Mouse (Mus musculus): ENCODE results near the gene Gtf3a. TPM values are rescaled to one million over a fixed set of nuclear protein-coding genes. Genes with fewer than 3 reads are reported as not detected.
A peak's percentile ranks its signal among the peaks of the same experiment; 100 is the strongest.
"Not testable (repeated sequence)": the region's sequence is repeated elsewhere in the genome, so short reads cannot be mapped to it uniquely, and the experiment has no call there.

Gtf3a gene
- total RNA-seq (2017) = 144 and 155 TPM in 2 replicates

GRCm38 (mm10) chr5:146948508-146949088 is at the start of gene Gtf3a:
Gtf3a (plus strand) TSS chr5:146948657.
- ATAC-seq (replicated peaks in 1 of 2; ENCODE audit: insufficient read depth in 1 of 2, low FRiP score in 2 of 2, low TSS enrichment in 1 of 2, low read depth in 1 of 2, poor library complexity in 2 of 2, severe bottlenecking in 2 of 2) = peak; percentile 77 to 89

DNA sequence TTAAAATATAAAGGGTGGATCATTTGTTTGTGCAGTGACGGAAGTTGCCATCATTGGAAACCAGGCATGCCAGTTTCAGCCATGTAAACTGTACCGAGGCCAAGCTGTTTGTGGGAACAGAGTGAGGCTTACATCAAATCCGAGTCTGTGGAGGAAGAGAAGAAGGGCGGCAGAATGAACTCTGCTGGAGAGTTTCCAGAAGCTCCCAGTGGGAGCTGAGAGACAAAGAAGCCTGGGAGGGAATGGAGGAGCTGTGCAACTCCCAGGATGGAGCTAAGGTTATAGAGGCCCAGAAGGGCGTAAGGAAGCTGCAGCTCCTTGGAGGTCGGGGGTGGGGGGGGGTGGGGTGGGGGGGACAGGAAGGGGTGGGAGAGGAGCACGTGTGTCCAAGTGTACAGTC is 48.1 kb upstream of the Gtf3a start:
- no peak for ATAC-seq (replicated peaks in 1 of 2; ENCODE audit: insufficient read depth in 1 of 2, low FRiP score in 2 of 2, low TSS enrichment in 1 of 2, low read depth in 1 of 2, poor library complexity in 2 of 2, severe bottlenecking in 2 of 2)

- ATAC-seq (replicated peaks in 1 of 2; ENCODE audit: insufficient read depth in 1 of 2, low FRiP score in 2 of 2, low TSS enrichment in 1 of 2, low read depth in 1 of 2, poor library complexity in 2 of 2, severe bottlenecking in 2 of 2) = no peak
Measured at GRCm38 (mm10) chr5:146901501-146901900, 47.0 kb upstream of the Gtf3a start.

GRCm38 (mm10) chr5:146904404-146904803 is 44.1 kb upstream of the Gtf3a start:
- peak; percentile 55 to 72; a peak in 3 of 4 replicates for ATAC-seq (replicated peaks in 1 of 2; ENCODE audit: insufficient read depth in 1 of 2, low FRiP score in 2 of 2, low TSS enrichment in 1 of 2, low read depth in 1 of 2, poor library complexity in 2 of 2, severe bottlenecking in 2 of 2)

DNA sequence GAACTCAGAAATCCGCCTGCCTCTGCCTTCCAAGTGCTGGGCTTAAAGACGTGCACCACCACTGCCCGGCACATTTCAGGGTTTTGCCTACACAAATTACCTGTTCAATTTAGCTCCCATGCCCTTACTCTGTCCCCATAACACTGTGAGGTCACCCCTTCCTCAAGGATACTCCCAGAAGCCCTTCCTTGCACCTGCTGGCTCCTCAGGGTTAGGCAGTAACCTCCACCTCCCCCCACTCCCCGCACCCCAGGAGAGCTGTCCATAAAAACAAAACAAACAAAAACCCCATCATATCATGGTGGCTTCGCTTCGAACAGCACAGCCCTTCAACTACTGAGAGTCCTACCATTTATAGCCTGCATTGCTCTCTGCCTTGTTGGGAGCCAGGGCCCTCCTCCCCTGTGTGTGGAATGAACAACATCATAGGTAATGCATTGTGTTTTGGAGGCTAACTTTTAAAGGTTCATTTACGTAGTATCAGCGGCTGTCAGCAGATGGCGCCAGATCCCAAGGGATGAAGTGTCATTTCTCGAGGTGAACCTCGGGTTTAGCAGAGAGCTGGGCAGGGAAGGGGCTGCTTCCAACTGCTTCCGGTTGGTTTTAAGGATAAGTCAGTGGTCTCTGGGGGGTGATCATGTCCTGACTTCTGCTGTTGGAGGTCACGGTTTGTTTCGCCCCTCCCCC is 42.8 kb upstream of the Gtf3a start:
- ATAC-seq (replicated peaks in 1 of 2; ENCODE audit: insufficient read depth in 1 of 2, low FRiP score in 2 of 2, low TSS enrichment in 1 of 2, low read depth in 1 of 2, poor library complexity in 2 of 2, severe bottlenecking in 2 of 2) = peak in 1 of 2 experiments; percentile 80; a peak in 2 of 4 replicates

- no peak for ATAC-seq (replicated peaks in 1 of 2; ENCODE audit: insufficient read depth in 1 of 2, low FRiP score in 2 of 2, low TSS enrichment in 1 of 2, low read depth in 1 of 2, poor library complexity in 2 of 2, severe bottlenecking in 2 of 2)
Measured at GRCm38 (mm10) chr5:146907533-146907932, 40.9 kb upstream of the Gtf3a start.

DNA sequence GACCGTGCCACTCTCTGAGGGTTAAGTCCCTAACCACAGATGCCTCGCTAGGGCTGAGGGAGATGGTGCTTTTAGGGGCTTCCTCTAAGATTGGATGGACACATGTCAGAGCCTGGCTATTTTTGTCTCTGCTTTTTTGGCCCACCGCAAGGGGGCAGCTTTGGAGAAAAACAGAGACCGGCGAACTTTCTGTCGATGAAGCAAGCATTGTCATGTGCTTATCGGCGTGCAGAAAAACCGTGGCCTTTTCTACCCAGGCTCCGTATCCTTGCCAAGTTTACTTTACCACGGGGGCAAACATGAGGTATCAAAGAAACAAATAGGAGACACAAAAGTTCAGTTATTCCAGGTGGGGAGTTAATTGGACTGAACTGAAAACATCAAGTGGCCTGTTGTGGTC is 39.8 kb upstream of the Gtf3a start:
- ATAC-seq (replicated peaks in 1 of 2; ENCODE audit: insufficient read depth in 1 of 2, low FRiP score in 2 of 2, low TSS enrichment in 1 of 2, low read depth in 1 of 2, poor library complexity in 2 of 2, severe bottlenecking in 2 of 2) = no peak

DNA sequence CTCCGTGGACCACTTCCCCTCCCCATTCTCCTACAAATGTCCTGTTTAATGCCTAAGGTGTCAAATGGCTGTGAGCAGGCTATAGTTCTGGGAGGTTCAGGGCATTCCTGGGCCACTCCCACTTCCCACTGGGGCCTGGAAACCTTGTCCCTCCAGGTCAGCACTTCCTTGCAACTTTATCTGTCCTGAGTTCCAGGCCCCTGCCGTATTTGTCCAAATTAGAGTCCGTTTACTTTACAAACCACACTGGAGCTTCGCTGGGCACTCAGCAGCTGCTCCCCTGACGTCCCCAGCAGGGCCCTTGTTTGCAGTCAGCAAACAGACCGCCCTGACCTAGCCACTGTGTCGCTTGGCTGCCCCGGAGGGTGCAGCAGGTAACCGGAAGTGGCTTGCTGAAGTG is 36.3 kb upstream of the Gtf3a start:
- ATAC-seq (replicated peaks in 1 of 2; ENCODE audit: insufficient read depth in 1 of 2, low FRiP score in 2 of 2, low TSS enrichment in 1 of 2, low read depth in 1 of 2, poor library complexity in 2 of 2, severe bottlenecking in 2 of 2) = no peak

DNA sequence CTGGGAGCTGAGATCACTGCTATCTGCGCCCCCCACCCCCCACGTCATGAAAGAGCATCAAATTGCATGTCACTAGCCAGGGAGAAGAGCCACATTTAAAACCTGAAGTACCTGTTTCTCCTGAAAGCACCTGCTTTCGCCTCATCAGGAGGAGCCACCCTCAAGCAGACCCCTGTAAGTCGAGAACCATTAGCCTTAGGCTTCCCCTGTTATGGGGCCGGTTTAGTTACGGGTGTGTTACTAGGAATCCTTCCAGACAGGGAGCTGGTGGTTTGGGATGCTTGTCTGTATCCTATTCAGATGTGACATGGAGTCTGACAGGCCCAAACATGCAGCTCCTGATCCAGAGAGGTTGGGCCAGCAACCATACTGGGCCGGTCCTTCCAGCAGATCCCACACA is 35.1 kb upstream of the Gtf3a start:
- ATAC-seq (replicated peaks in 1 of 2; ENCODE audit: insufficient read depth in 1 of 2, low FRiP score in 2 of 2, low TSS enrichment in 1 of 2, low read depth in 1 of 2, poor library complexity in 2 of 2, severe bottlenecking in 2 of 2) = no peak

GRCm38 (mm10) chr5:146914088-146914766 is 34.2 kb upstream of the Gtf3a start:
- peak; percentile 65 to 77 for ATAC-seq (replicated peaks in 1 of 2; ENCODE audit: insufficient read depth in 1 of 2, low FRiP score in 2 of 2, low TSS enrichment in 1 of 2, low read depth in 1 of 2, poor library complexity in 2 of 2, severe bottlenecking in 2 of 2)

DNA sequence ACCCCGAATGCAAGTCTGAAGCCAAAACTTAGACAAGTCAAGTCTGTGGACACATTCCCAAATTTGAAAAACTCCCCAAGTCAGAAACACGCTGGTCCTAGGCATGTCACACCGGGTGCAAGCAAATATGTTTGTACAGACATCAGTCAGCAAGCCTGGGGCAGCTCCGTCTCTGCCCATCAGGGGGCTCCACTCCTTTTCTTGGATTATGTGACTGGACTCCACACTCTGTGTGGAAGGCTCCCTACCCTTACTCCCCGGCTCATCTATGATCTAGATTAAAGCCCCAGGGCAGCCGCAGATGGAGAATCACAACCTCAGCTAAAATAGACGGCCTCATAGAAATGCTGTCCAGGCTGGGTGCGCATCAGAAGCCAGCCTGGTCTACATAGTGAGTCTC is 32.2 kb upstream of the Gtf3a start:
- no peak for ATAC-seq (replicated peaks in 1 of 2; ENCODE audit: insufficient read depth in 1 of 2, low FRiP score in 2 of 2, low TSS enrichment in 1 of 2, low read depth in 1 of 2, poor library complexity in 2 of 2, severe bottlenecking in 2 of 2)

DNA sequence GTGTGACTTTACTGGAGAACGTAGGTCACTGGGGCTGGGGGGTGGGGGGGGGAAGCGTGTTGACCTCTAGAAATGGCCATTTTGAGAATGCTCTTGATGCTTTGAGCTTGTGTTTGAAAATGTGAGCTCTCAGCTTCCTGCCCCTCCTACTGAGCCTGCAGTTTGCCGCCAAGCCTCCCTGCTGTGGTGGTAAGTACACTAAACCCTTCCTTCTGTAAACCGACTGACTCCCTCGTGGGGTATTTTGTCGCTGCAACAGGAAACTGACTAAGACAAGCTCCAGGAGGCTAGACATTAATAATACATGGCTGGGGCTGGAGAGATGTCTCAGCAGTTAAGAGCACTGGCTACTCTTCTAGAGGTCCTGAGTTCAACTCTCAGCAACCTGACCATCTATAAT is 31.7 kb upstream of the Gtf3a start:
- ATAC-seq (replicated peaks in 1 of 2; ENCODE audit: insufficient read depth in 1 of 2, low FRiP score in 2 of 2, low TSS enrichment in 1 of 2, low read depth in 1 of 2, poor library complexity in 2 of 2, severe bottlenecking in 2 of 2) = no peak

DNA sequence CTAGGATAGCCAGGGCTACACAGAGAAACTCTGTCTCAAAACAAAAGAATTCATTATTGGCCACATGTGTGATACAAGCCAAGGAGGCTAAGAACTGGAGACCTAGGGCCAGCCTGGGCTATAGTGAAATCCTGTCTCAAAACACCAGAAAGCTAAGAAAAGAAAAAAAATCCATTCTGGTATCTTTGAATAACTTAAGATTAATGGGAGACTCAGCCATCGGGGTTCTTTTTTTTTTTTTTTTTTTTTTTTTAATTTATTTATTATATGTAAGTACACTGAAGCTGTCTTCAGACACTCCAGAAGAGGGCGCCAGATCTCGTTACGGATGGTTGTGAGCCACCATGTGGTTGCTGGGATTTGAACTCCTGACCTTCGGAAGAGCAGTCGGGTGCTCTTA is 31.1 kb upstream of the Gtf3a start:
- ATAC-seq (replicated peaks in 1 of 2; ENCODE audit: insufficient read depth in 1 of 2, low FRiP score in 2 of 2, low TSS enrichment in 1 of 2, low read depth in 1 of 2, poor library complexity in 2 of 2, severe bottlenecking in 2 of 2) = not testable (repeated sequence)

DNA sequence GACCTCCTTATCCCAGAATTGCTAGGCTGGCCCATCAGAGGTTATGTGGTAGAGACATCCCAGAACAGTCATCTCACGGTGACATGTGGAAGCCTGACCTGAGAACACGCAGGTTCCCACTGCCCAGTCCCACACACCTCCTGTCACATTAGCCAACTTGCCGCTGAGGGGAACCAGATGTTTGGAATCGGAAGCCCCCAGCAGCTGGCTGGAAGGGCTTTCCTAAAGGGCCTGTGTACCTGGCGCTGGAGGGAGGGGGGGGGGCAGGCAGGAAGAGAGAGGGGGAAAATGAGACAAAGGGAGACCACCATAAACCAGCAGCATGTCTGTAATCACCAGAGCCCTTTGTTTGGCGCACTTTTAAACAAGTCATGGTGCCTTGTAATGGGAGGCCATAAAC is 28.6 kb upstream of the Gtf3a start:
- ATAC-seq (replicated peaks in 1 of 2; ENCODE audit: insufficient read depth in 1 of 2, low FRiP score in 2 of 2, low TSS enrichment in 1 of 2, low read depth in 1 of 2, poor library complexity in 2 of 2, severe bottlenecking in 2 of 2) = no peak

GRCm38 (mm10) chr5:146920314-146921161 is 27.9 kb upstream of the Gtf3a start:
- ATAC-seq (replicated peaks in 1 of 2; ENCODE audit: insufficient read depth in 1 of 2, low FRiP score in 2 of 2, low TSS enrichment in 1 of 2, low read depth in 1 of 2, poor library complexity in 2 of 2, severe bottlenecking in 2 of 2) = no peak

- no peak for ATAC-seq (replicated peaks in 1 of 2; ENCODE audit: insufficient read depth in 1 of 2, low FRiP score in 2 of 2, low TSS enrichment in 1 of 2, low read depth in 1 of 2, poor library complexity in 2 of 2, severe bottlenecking in 2 of 2)
Measured at GRCm38 (mm10) chr5:146921224-146921623, 27.2 kb upstream of the Gtf3a start.

DNA sequence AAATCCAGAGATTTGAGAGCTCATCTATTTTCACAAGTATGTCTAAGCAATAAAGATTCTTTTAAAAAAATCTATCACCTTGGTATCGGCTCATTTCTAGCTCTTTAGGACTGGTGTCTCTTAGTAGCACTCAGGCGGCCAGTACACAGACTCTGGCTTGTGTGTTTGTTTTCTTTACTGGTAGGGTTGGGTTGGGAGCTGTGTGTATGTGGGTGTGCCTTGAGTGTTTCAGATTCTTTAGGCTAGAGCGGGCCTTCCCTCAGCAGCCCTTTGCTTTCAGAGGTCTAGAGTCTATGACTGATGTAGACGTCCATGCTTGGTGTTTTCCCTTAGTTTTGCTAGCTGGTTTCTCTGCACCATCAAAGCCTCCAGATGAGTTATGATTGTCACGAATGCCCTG is 24.9 kb upstream of the Gtf3a start:
- no peak for ATAC-seq (replicated peaks in 1 of 2; ENCODE audit: insufficient read depth in 1 of 2, low FRiP score in 2 of 2, low TSS enrichment in 1 of 2, low read depth in 1 of 2, poor library complexity in 2 of 2, severe bottlenecking in 2 of 2)

GRCm38 (mm10) chr5:146926673-146927072 is 21.8 kb upstream of the Gtf3a start:
- no peak for ATAC-seq (replicated peaks in 1 of 2; ENCODE audit: insufficient read depth in 1 of 2, low FRiP score in 2 of 2, low TSS enrichment in 1 of 2, low read depth in 1 of 2, poor library complexity in 2 of 2, severe bottlenecking in 2 of 2)
